Mouse (Mus musculus) heart, postnatal 0 days (tissue): ENCODE data around the gene Borcs6. TPM values are rescaled to one million over a fixed set of nuclear protein-coding genes. Genes with fewer than 3 reads are reported as not detected.

Experiments used
- ATAC-seq: fragments of 200-750 bp; cut with Nextera tagmentation; 2 replicates; pipeline ENCODE4 v1.8.0; 2017; ENCODE audit warnings: low read depth, moderate number of reproducible peaks, moderate library complexity; ENCODE audit not compliant: insufficient read depth
- DNase-seq: peaks from one replicate; pipeline ENCODE4 v3.0.0-alpha.2; 2016; ENCODE audit warnings: low spot score
- H3K27ac ChIP-seq: fragments of 300-500 bp; sonication (generic); 2 replicates; pipeline ENCODE4 v1.5.1; 2014; ENCODE audit warnings: low read depth, mild to moderate bottlenecking
- H3K27me3 ChIP-seq: fragments of 300-500 bp; sonication (generic); 2 replicates; pipeline ENCODE4 v1.6.1; 2014; ENCODE audit warnings: low read length, mixed read lengths; ENCODE audit not compliant: control insufficient read depth, insufficient read depth
- H3K36me3 ChIP-seq: fragments of 300-500 bp; sonication (generic); replicated peaks from 2 replicates; pipeline ENCODE4 v1.6.1; 2014; ENCODE audit warnings: low read length, mixed read lengths; ENCODE audit not compliant: control insufficient read depth, insufficient read depth
- H3K4me1 ChIP-seq: fragments of 300-500 bp; sonication (generic); 2 replicates; pipeline ENCODE4 v1.6.1; 2014; ENCODE audit warnings: antibody characterized with exemption; ENCODE audit not compliant: control insufficient read depth, insufficient read depth
- H3K4me2 ChIP-seq: fragments of 300-500 bp; sonication (generic); 2 replicates; pipeline ENCODE4 v1.6.1; 2014; ENCODE audit warnings: low read depth, mild to moderate bottlenecking, low read length, moderate library complexity
- H3K4me3 ChIP-seq: fragments of 300-500 bp; sonication (generic); 2 replicates; pipeline ENCODE4 v1.5.1; 2014; ENCODE audit warnings: low read depth, low read length
- H3K9ac ChIP-seq: fragments of 300-500 bp; sonication (generic); replicated peaks from 2 replicates; pipeline ENCODE4 v1.6.1; 2014; ENCODE audit warnings: low read depth, low read length, mixed read lengths
- H3K9me3 ChIP-seq: fragments of 300-500 bp; sonication (generic); replicated peaks from 2 replicates; pipeline ENCODE4 v1.6.1; 2016; ENCODE audit warnings: low read length; ENCODE audit not compliant: control insufficient read depth
- CTCF ChIP-seq: IDR thresholded peaks from 2 replicates; pipeline ENCODE4 v1.5.1; 2016; ENCODE audit warnings: antibody characterized with exemption, control low read depth, low read depth
- EP300 ChIP-seq: IDR thresholded peaks from 2 replicates; pipeline ENCODE4 v1.6.1; 2016; ENCODE audit warnings: antibody characterized with exemption, low read depth
- WGBS: fragments of 180-500 bp; shearing (Covaris S2); extraction: QIAGEN DNeasy Blood & Tissue Kit; methylation state at CpG from one replicate; pipeline ENCODE4 v1.1.7; 2014; 5-methylcytosine and 5-hydroxymethylcytosine counted together
- polyA plus RNA-seq: library from polyadenylated mRNA; unstranded; fragments of >200 nt; fragmentation: Nextera tagmentation; extraction: Ambion mirVana; gene quantifications from 2 replicates; pipeline ENCODE4 v1.2.1, GENCODE M21; 2015
- total RNA-seq: library from RNA; depleted of rRNA; stranded (reverse); fragments of >200 nt; gene quantifications from 2 replicates; pipeline ENCODE4 v1.2.3, GENCODE M21; 2014; ENCODE audit warnings: low replicate concordance

The Borcs6 gene
- total and polyA plus RNA-seq, 2 experiments from 2014 or later: 12.1 to 24.1 TPM

- 49% methylated on average over 5 of the region's 5 CpGs for whole genome bisulfite sequencing
- Histone ChIP-seq H3K9me3 (no peaks in the 10 kb centered on the region), H3K27ac (peak overlapping the region; percentile 34), H3K27me3 (no peaks in the 10 kb centered on the region), H3K4me1 (peaks cover 9% of the 10 kb centered on the region; the same call in 1 of the 2 replicates), H3K4me2 (no peak overlapping the region), H3K36me3 (no peaks in the 10 kb centered on the region), H3K4me3 (no peak overlapping the region), H3K9ac (no peak overlapping the region)
- no peak for DNase-seq
- TF ChIP-seq CTCF (no peak), EP300 (no peak)
- ATAC-seq: no peak
These were observed 17.1 kb downstream of the Borcs6 start for GRCm38 (mm10) chr11:69076572-69076971.

- 72% methylated on average over 9 of the region's 9 CpGs for WGBS
- Histone ChIP-seq H3K4me1 (peaks cover 9% of the 10 kb centered on the region; the same call in 1 of the 2 replicates), H3K27me3 (no peaks in the 10 kb centered on the region), H3K4me3 (no peak overlapping the region), H3K4me2 (no peak overlapping the region), H3K36me3 (no peaks in the 10 kb centered on the region), H3K9ac (no peak overlapping the region), H3K9me3 (no peaks in the 10 kb centered on the region), H3K27ac (no peak overlapping the region)
- DNase-seq (no peak), ATAC-seq (no peak)
- no peak for TF ChIP-seq EP300
- TF ChIP-seq CTCF: no peak
These were observed 17.8 kb downstream of the Borcs6 start for GRCm38 (mm10) chr11:69077316-69077715.

- Histone ChIP-seq H3K4me1 (peaks cover 9% of the 10 kb centered on the region; the same call in 1 of the 2 replicates), H3K4me2 (no peak overlapping the region), H3K27ac (no peak overlapping the region), H3K27me3 (no peaks in the 10 kb centered on the region), H3K9ac (no peak overlapping the region), H3K36me3 (no peaks in the 10 kb centered on the region), H3K4me3 (no peak overlapping the region), H3K9me3 (no peaks in the 10 kb centered on the region)
- no peak for TF ChIP-seq EP300
- no peak for TF ChIP-seq CTCF
- WGBS: 86% methylated on average over 6 of the region's 6 CpGs
- no peak for ATAC-seq
- DNase-seq: no peak
These were observed 18.5 kb downstream of the Borcs6 start for GRCm38 (mm10) chr11:69078041-69078440.

- DNase-seq: peak; percentile 46
- H3K27ac ChIP-seq: peak overlapping the region; percentile 43; the same call in 1 of the 2 replicates
These were observed 19.4 kb downstream of the Borcs6 start for GRCm38 (mm10) chr11:69078805-69079438.

GRCm38 (mm10) chr11:69080102-69080854 lies 20.8 kb downstream of the Borcs6 start:
- DNase-seq (no peak), ATAC-seq (no peak)
- H3K4me1 ChIP-seq: peaks cover 9% of the 10 kb centered on the region; the same call in 1 of the 2 replicates
- no peak overlapping the region for H3K4me2 ChIP-seq
- H3K27me3 ChIP-seq: no peaks in the 10 kb centered on the region
- H3K27ac ChIP-seq: no peak overlapping the region
- H3K36me3 ChIP-seq: no peaks in the 10 kb centered on the region
- TF ChIP-seq EP300: no peak
- TF ChIP-seq CTCF: no peak
- H3K9ac ChIP-seq: no peak overlapping the region
- no peak overlapping the region for H3K4me3 ChIP-seq
- H3K9me3 ChIP-seq: no peaks in the 10 kb centered on the region
- WGBS: 72% methylated on average over 15 of the region's 15 CpGs

More at GRCm38 (mm10) chr11:69078805-69079438, 19.4 kb downstream of the Borcs6 start:
- Histone ChIP-seq H3K4me3 (no peak overlapping the region), H3K9ac (no peak overlapping the region), H3K9me3 (no peaks in the 10 kb centered on the region), H3K4me1 (peaks cover 9% of the 10 kb centered on the region; the same call in 1 of the 2 replicates), H3K27me3 (no peaks in the 10 kb centered on the region), H3K4me2 (no peak overlapping the region), H3K36me3 (no peaks in the 10 kb centered on the region)
- ATAC-seq: peak; percentile 48; the same call in 1 of the 2 replicates
- WGBS: 54% methylated on average over 5 of the region's 5 CpGs
- TF ChIP-seq EP300 (no peak), CTCF (no peak)
